In genomic region chr6:119104246-119104645, GRCm38 (mm10) we compare ENCODE assay signal across 8 mouse cellular contexts.
A peak's percentile ranks its signal among the peaks of the same experiment; 100 is the strongest.
DNase-seq lines count a peak whose midpoint lies in the region; ATAC-seq and TF ChIP-seq lines count a peak whose summit lies in the region.

No protein-coding gene starts in this region.

- H3K9me3 ChIP-seq in liver, embryonic 12.5 days (replicated peaks) = no peaks in the 10 kb centered on the region

- H3K9ac ChIP-seq in liver, embryonic 12.5 days = no peak overlapping the region

- peak; percentile 80 for DNase-seq in liver
- DNase-seq in cerebellum, adult 2 months = peak; percentile 85 to 89
- DNase-seq in gastrocnemius, adult 18-20 months (ENCODE audit: low spot score) = peak; percentile 68
- DNase-seq in layer of hippocampus, adult 18-20 months (ENCODE audit: low spot score in 2 of 2) = peak; percentile 74 to 93
- DNase-seq in lung, postnatal 10 days = peak; percentile 90
- DNase-seq in right cerebral cortex, postnatal 10 days (ENCODE audit: low spot score in 2 of 2) = peak; percentile 84 to 89
- DNase-seq in urinary bladder, postnatal 36 days (ENCODE audit: low spot score in 2 of 2) = peak; percentile 53 to 70

- TF ChIP-seq CTCF in cerebellum, adult 2 months (IDR thresholded peaks at IDR 0.05; ENCODE audit: borderline replicate concordance, insufficient read depth, low read depth, low read length) = peak; percentile 92

- no peaks in the 10 kb centered on the region for H3K36me3 ChIP-seq in liver, embryonic 12.5 days

- WGBS in liver, embryonic 12.5 days (ENCODE audit: insufficient replicate concordance) = 30% methylated on average over 8 of the region's 8 CpGs
- WGBS in cerebellum, adult 2 months = 26% methylated on average over 8 of the region's 8 CpGs

- no peak overlapping the region for H3K4me3 ChIP-seq in liver, embryonic 12.5 days
- H3K4me3 ChIP-seq in cerebellum, adult 2 months (replicated peaks; ENCODE audit: insufficient read depth, low read depth, low read length) = peak overlapping the region; percentile 28

- TF ChIP-seq POLR2A in cerebellum, adult 2 months (IDR thresholded peaks at IDR 0.05; ENCODE audit: borderline replicate concordance, insufficient read depth, low read length) = no peak

- peaks cover 20% of the 10 kb centered on the region for H3K4me1 ChIP-seq in liver, embryonic 12.5 days
- H3K4me1 ChIP-seq in cerebellum, adult 2 months (ENCODE audit: control insufficient read depth, insufficient read depth, low read length) = peaks cover 29% of the 10 kb centered on the region

- peaks cover 57% of the 10 kb centered on the region for H3K27me3 ChIP-seq in liver, embryonic 12.5 days (replicated peaks)
- H3K27me3 ChIP-seq in cerebellum, adult 2 months (ENCODE audit: control insufficient read depth, insufficient read depth, low read length) = no peaks in the 10 kb centered on the region

- H3K4me2 ChIP-seq in liver, embryonic 12.5 days = no peak overlapping the region

- ATAC-seq in liver, embryonic 12.5 days = no peak

- H3K27ac ChIP-seq in liver, embryonic 12.5 days = no peak overlapping the region
- H3K27ac ChIP-seq in cerebellum, adult 2 months (ENCODE audit: insufficient read depth, low read length) = no peak overlapping the region
